Mouse (Mus musculus) heart, embryonic 14.5 days (tissue): ENCODE measurements around the gene Elfn2. TPM values are rescaled to one million over a fixed set of nuclear protein-coding genes. Genes with fewer than 3 reads are reported as not detected.

Source experiments
- ATAC-seq: fragments of 200-750 bp; cut with Nextera tagmentation; 2 replicates; pipeline ENCODE4 v1.8.0; 2017; ENCODE audit warnings: low read depth, moderate TSS enrichment; ENCODE audit not compliant: insufficient number of reproducible peaks, insufficient read depth, low FRiP score
- H3K27ac ChIP-seq, 2 experiments: fragments of 200-500 bp in 1 of 2; fragments of 300-500 bp in 1 of 2; sonication (generic) in 1 of 2; replicated peaks in 1 of 2; 2 replicates each; pipeline ENCODE4 v1.5.1; 2012 to 2014; ENCODE audit warnings: low read depth in 2 of 2, low read length in 2 of 2, control low read depth in 1 of 2, mild to moderate bottlenecking in 1 of 2, mixed read lengths in 1 of 2; ENCODE audit not compliant: control insufficient read depth in 1 of 2, insufficient read depth in 1 of 2
- H3K27me3 ChIP-seq: fragments of 300-500 bp; sonication (generic); 2 replicates; pipeline ENCODE4 v1.6.1; 2014; ENCODE audit warnings: mild to moderate bottlenecking, low read length, control low read depth; ENCODE audit not compliant: control insufficient read depth, insufficient read depth
- H3K36me3 ChIP-seq: fragments of 300-500 bp; sonication (generic); 2 replicates; pipeline ENCODE4 v1.6.1; 2014; ENCODE audit warnings: mild to moderate bottlenecking, control low read depth, low read length, mixed read lengths; ENCODE audit not compliant: control insufficient read depth, insufficient read depth
- H3K4me1 ChIP-seq, 2 experiments: fragments of 200-500 bp in 1 of 2; fragments of 300-500 bp in 1 of 2; sonication (generic) in 1 of 2; 2 replicates each; pipeline ENCODE4 v1.6.1; 2012 to 2014; ENCODE audit warnings: low read length in 2 of 2, control low read depth in 1 of 2, mixed read lengths in 1 of 2; ENCODE audit not compliant: control insufficient read depth in 2 of 2, insufficient read depth in 2 of 2
- H3K4me2 ChIP-seq: fragments of 300-500 bp; sonication (generic); 2 replicates; pipeline ENCODE4 v1.6.1; 2014; ENCODE audit warnings: mild to moderate bottlenecking, low read length
- H3K4me3 ChIP-seq, 2 experiments: fragments of 200-500 bp in 1 of 2; fragments of 300-500 bp in 1 of 2; sonication (generic) in 1 of 2; 2 replicates each; pipeline ENCODE4 v1.5.1; 2012 to 2014; ENCODE audit warnings: low read length in 2 of 2, mild to moderate bottlenecking in 2 of 2, control low read depth in 1 of 2, low read depth in 1 of 2, moderate library complexity in 1 of 2; ENCODE audit not compliant: control insufficient read depth in 1 of 2, insufficient read depth in 1 of 2
- H3K9ac ChIP-seq: fragments of 300-500 bp; sonication (generic); 2 replicates; pipeline ENCODE4 v1.6.1; 2014; ENCODE audit warnings: mild to moderate bottlenecking, low read length
- H3K9me3 ChIP-seq: fragments of 300-500 bp; sonication (generic); 2 replicates; pipeline ENCODE4 v1.6.1; 2016; ENCODE audit warnings: low read length, control low read depth; ENCODE audit not compliant: control insufficient read depth
- WGBS: fragments of 180-500 bp; shearing (Covaris S2); extraction: QIAGEN DNeasy Blood & Tissue Kit; methylation state at CpG from one replicate; pipeline ENCODE4 v1.1.7; 2014; 5-methylcytosine and 5-hydroxymethylcytosine counted together
- polyA plus RNA-seq: library from polyadenylated mRNA; unstranded; fragments of >200 nt; fragmentation: Nextera tagmentation; extraction: Ambion mirVana; gene quantifications from 2 replicates; pipeline ENCODE4 v1.2.1, GENCODE M21; 2014

The Elfn2 gene
- polyA plus RNA-seq, 1 experiment from 2014 or later: not detected

- 71% methylated on average over 5 of the region's 5 CpGs for WGBS
- no peaks in the 10 kb centered on the region for H3K36me3 ChIP-seq
- H3K4me1 ChIP-seq: no peaks in the 10 kb centered on the region
- H3K4me3 ChIP-seq: no peak overlapping the region
- no peak overlapping the region for H3K27ac ChIP-seq
- no peak overlapping the region for H3K4me2 ChIP-seq
- H3K9me3 ChIP-seq: no peaks in the 10 kb centered on the region
- no peak overlapping the region for H3K9ac ChIP-seq
- ATAC-seq: no peak
- H3K27me3 ChIP-seq: no peaks in the 10 kb centered on the region
Measured at GRCm38 (mm10) chr15:78754144-78754543, 35.6 kb upstream of the Elfn2 start.

- Histone ChIP-seq H3K9ac (no peak overlapping the region), H3K4me2 (no peak overlapping the region), H3K27me3 (no peaks in the 10 kb centered on the region), H3K36me3 (no peaks in the 10 kb centered on the region), H3K9me3 (no peaks in the 10 kb centered on the region), H3K4me1 (no peaks in the 10 kb centered on the region), H3K27ac (no peak overlapping the region), H3K4me3 (no peak overlapping the region)
- ATAC-seq: no peak
Measured at GRCm38 (mm10) chr15:78752991-78753390, 34.4 kb upstream of the Elfn2 start.

- WGBS: 55% methylated on average over 6 of the region's 6 CpGs
- no peaks in the 10 kb centered on the region for H3K9me3 ChIP-seq
- H3K4me3 ChIP-seq: no peak overlapping the region
- no peaks in the 10 kb centered on the region for H3K27me3 ChIP-seq
- no peak overlapping the region for H3K4me2 ChIP-seq
- no peak for ATAC-seq
- no peaks in the 10 kb centered on the region for H3K36me3 ChIP-seq
- H3K9ac ChIP-seq: no peak overlapping the region
- H3K27ac ChIP-seq: no peak overlapping the region
- no peaks in the 10 kb centered on the region for H3K4me1 ChIP-seq
Measured at GRCm38 (mm10) chr15:78750608-78751350, 32.2 kb upstream of the Elfn2 start.

DNA sequence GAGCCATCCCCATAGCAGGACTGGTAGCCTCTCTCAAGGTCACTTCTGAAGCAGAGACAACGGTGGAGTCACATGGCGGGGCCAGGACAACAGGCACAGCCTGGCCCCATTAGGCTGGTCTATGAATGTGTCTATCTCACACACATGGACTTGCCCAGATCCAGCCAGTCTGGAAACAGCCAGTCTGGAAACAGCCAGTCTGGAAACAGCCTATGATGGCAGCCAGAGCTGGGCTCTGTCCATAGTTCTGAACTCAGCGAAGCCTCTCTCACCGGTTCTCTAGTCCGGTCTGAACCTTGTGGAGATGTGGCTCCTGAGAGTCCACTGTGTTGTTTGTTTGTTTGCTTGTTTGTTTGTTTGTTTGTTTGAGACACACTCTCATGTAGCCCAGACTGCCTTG is 31.3 kb upstream of the Elfn2 start:
- WGBS: 40% methylated on average over 5 of the region's 5 CpGs

DNA sequence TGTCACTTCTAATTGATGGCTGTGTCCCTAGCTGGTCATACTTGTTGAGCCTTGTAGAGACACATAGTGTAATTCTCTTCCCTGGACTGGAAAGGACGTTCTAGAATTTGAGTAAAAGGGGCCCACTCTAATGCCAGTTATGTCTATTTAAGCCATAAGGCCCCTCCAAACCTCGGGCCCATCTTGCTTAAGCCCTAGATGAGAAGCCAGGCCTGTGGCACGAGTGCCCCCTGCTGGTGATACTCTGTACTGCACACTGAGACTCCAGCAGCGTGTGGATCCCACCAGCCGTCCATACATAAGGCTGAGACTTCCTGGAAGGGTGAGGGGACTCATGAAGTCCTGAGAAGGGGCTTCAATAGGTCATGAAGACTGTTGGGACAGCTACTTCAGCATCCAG is 25.6 kb upstream of the Elfn2 start:
- Histone ChIP-seq H3K9ac (no peak overlapping the region), H3K27me3 (no peaks in the 10 kb centered on the region), H3K27ac (no peak overlapping the region), H3K4me2 (no peak overlapping the region), H3K4me1 (no peaks in the 10 kb centered on the region), H3K4me3 (no peak overlapping the region), H3K36me3 (no peaks in the 10 kb centered on the region), H3K9me3 (no peaks in the 10 kb centered on the region)
- WGBS: 6% methylated on average over 5 of the region's 5 CpGs
- no peak for ATAC-seq

More for the DNA sequence above, 31.3 kb upstream of the Elfn2 start:
- Histone ChIP-seq H3K36me3 (no peaks in the 10 kb centered on the region), H3K27me3 (no peaks in the 10 kb centered on the region), H3K4me3 (no peak overlapping the region), H3K27ac (no peak overlapping the region), H3K4me2 (no peak overlapping the region), H3K9ac (no peak overlapping the region), H3K9me3 (no peaks in the 10 kb centered on the region), H3K4me1 (no peaks in the 10 kb centered on the region)
- no peak for ATAC-seq

DNA sequence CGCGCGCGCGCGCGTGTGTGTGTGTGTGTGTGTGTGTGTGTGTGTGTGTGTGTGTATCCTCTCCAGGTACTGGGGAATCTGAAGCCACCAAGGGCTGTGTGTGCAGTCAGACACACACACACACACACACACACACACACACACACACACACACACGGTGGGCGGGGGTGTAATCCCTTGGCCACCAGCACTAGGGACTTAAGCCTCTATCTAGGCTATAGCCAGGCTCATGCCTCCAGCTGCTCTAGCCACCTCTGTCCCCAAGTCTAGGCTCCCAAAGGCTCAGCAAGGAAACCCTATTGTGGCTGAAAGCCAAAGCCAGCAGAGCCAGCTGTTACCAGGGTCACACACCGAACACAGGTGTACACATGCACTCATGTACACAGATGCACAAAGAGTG is 24.3 kb upstream of the Elfn2 start:
- Histone ChIP-seq H3K4me1 (no peaks in the 10 kb centered on the region), H3K4me2 (no peak overlapping the region), H3K36me3 (no peaks in the 10 kb centered on the region), H3K27me3 (no peaks in the 10 kb centered on the region), H3K9me3 (no peaks in the 10 kb centered on the region), H3K9ac (no peak overlapping the region), H3K4me3 (no peak overlapping the region), H3K27ac (no peak overlapping the region)
- WGBS: 95% methylated on average over 10 of the region's 10 CpGs
- no peak for ATAC-seq

GRCm38 (mm10) chr15:78740662-78741061 is 22.1 kb upstream of the Elfn2 start:
- H3K36me3 ChIP-seq: no peaks in the 10 kb centered on the region
- H3K9me3 ChIP-seq: no peaks in the 10 kb centered on the region
- ATAC-seq: no peak
- no peak overlapping the region for H3K27ac ChIP-seq
- no peak overlapping the region for H3K4me2 ChIP-seq
- no peak overlapping the region for H3K4me3 ChIP-seq
- no peaks in the 10 kb centered on the region for H3K4me1 ChIP-seq
- H3K27me3 ChIP-seq: peaks cover 12% of the 10 kb centered on the region
- no peak overlapping the region for H3K9ac ChIP-seq
- 44% methylated on average over 12 of the region's 12 CpGs for WGBS

DNA sequence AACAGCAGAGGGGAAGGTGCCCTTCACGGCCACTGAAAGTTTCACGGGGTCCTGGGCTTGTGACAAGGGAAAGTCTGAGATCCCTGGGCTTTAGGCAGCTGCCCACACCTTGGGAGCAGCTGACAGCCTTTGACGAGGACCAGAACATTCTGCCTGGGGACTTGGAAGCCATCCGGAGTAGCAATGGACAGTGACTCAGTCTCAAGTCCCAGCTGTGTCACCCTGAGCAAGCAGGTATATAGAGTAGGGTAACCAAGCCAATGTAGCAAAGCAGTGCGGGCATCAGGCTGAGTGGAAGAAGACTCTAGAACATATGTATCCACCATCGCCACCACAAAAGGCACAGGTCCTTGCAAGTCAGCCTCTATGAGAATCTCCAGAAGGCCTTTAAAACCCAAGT is 18.6 kb upstream of the Elfn2 start:
- H3K4me1 ChIP-seq: no peaks in the 10 kb centered on the region
- no peak overlapping the region for H3K9ac ChIP-seq
- H3K27ac ChIP-seq: no peak overlapping the region
- no peaks in the 10 kb centered on the region for H3K36me3 ChIP-seq
- H3K27me3 ChIP-seq: peaks cover 23% of the 10 kb centered on the region
- H3K9me3 ChIP-seq: no peaks in the 10 kb centered on the region
- 40% methylated on average over 6 of the region's 6 CpGs for WGBS
- H3K4me3 ChIP-seq: no peak overlapping the region
- no peak overlapping the region for H3K4me2 ChIP-seq
- no peak for ATAC-seq
